Mouse (Mus musculus) urinary bladder, postnatal 36 days (tissue): ENCODE measurements around the gene Anks1b.

ENCODE experiments used
- DNase-seq, 2 experiments: peaks; one replicate each; pipeline ENCODE4 v3.0.0; 2022; ENCODE audit warnings: low spot score in 2 of 2, mixed read lengths in 1 of 2

The Anks1b gene

GRCm38 (mm10) chr10:89873146-89873950, at the start of gene Anks1b:
TSS of gene Anks1b (plus strand) at chr10:89873509.
- DNase-seq: no peak

GRCm38 (mm10) chr10:89823906-89824305, 49.4 kb upstream of the Anks1b start:
- DNase-seq: peak in 1 of 2 experiments; percentile 17

- no peak for DNase-seq
Observed at GRCm38 (mm10) chr10:89826896-89827295, 46.4 kb upstream of the Anks1b start.

GRCm38 (mm10) chr10:89832334-89832733, 41.0 kb upstream of the Anks1b start:
- DNase-seq: no peak

- DNase-seq: no peak
Observed at GRCm38 (mm10) chr10:89833166-89833565, 40.1 kb upstream of the Anks1b start.

- DNase-seq: no peak
Observed at GRCm38 (mm10) chr10:89837476-89837875, 35.8 kb upstream of the Anks1b start.

- DNase-seq: no peak
Observed at GRCm38 (mm10) chr10:89838834-89839233, 34.5 kb upstream of the Anks1b start.

GRCm38 (mm10) chr10:89850951-89851350, 22.4 kb upstream of the Anks1b start:
- no peak for DNase-seq

- DNase-seq: no peak
Observed at GRCm38 (mm10) chr10:89855251-89855875, 17.9 kb upstream of the Anks1b start.

GRCm38 (mm10) chr10:89856286-89856685, 17.0 kb upstream of the Anks1b start:
- DNase-seq: peak in 1 of 2 experiments; percentile 16

GRCm38 (mm10) chr10:89868211-89868610, 5.1 kb upstream of the Anks1b start:
- DNase-seq: no peak

- DNase-seq: no peak
Observed at GRCm38 (mm10) chr10:89868836-89869235, 4.5 kb upstream of the Anks1b start.

GRCm38 (mm10) chr10:89872501-89873145, 686 bp upstream of the Anks1b start:
- no peak for DNase-seq

GRCm38 (mm10) chr10:89874036-89874435, 727 bp downstream of the Anks1b start:
- no peak for DNase-seq

- no peak for DNase-seq
Observed at GRCm38 (mm10) chr10:89883561-89883960, 10.3 kb downstream of the Anks1b start.

- no peak for DNase-seq
Observed at GRCm38 (mm10) chr10:89902720-89903337, 29.5 kb downstream of the Anks1b start.

GRCm38 (mm10) chr10:89911889-89912288, 38.6 kb downstream of the Anks1b start:
- DNase-seq: no peak

GRCm38 (mm10) chr10:89913174-89913573, 39.9 kb downstream of the Anks1b start:
- DNase-seq: no peak

- DNase-seq: no peak
Observed at GRCm38 (mm10) chr10:89917141-89917540, 43.8 kb downstream of the Anks1b start.

- DNase-seq: no peak
Observed at GRCm38 (mm10) chr10:89921965-89922364, 48.7 kb downstream of the Anks1b start.

- DNase-seq: no peak
Observed at GRCm38 (mm10) chr10:89942180-89942579, 68.9 kb downstream of the Anks1b start.
